21 mouse cellular contexts compared by ENCODE assay signal in genomic region chr4:70221370-70221769, GRCm38 (mm10).
A peak's percentile ranks its signal among the peaks of the same experiment; 100 is the strongest.
DNase-seq lines count a peak whose midpoint lies in the region; ATAC-seq and TF ChIP-seq lines count a peak whose summit lies in the region.
"Had no signal": no experiment of that assay in that cellular context is flagged by ENCODE, and none has a peak within 500 bp of the region (broad histone marks: within the 10 kb centered on the region; RNA-seq: fewer than 3 reads in every experiment).

No protein-coding gene starts in this region.

- TF ChIP-seq CTCF in CH12.LX (conservative IDR thresholded peaks at IDR 0.05 in 1 of 2, IDR thresholded peaks at IDR 0.05 in 1 of 2; ENCODE audit: low read depth in 2 of 2, low read length in 2 of 2), result no peak

- no peaks in the 10 kb centered on the region for H3K79me2 ChIP-seq in CH12.LX (replicated peaks; ENCODE audit: control insufficient read depth, extremely low read depth, insufficient read depth, poor library complexity, severe bottlenecking)

- no peak for TF ChIP-seq RAD21 in CH12.LX (IDR thresholded peaks at IDR 0.05; ENCODE audit: low read depth, low read length)

- H3K4me2 ChIP-seq in hindbrain, embryonic 14.5 days (replicated peaks), result no peak overlapping the region
- no peak overlapping the region for H3K4me2 ChIP-seq in hindbrain, embryonic 13.5 days
- H3K4me2 ChIP-seq in limb, embryonic 12.5 days, result no peak overlapping the region
- H3K4me2 ChIP-seq in CH12.LX (ENCODE audit: insufficient read depth, low read depth, poor library complexity, severe bottlenecking), result no peak overlapping the region
- H3K4me2 ChIP-seq in limb, embryonic 13.5 days (replicated peaks), result no peak overlapping the region
- H3K4me2 ChIP-seq: liver, embryonic 13.5 days; lung, embryonic 15.5 days; neural tube, embryonic 15.5 days had no signal

- H3K4me1 ChIP-seq in hindbrain, embryonic 14.5 days (replicated peaks; ENCODE audit: control insufficient read depth, insufficient read depth, low read length), result peaks cover 4% of the 10 kb centered on the region; the same call in 1 of the 2 replicates
- peaks cover 16% of the 10 kb centered on the region for H3K4me1 ChIP-seq in hindbrain, embryonic 13.5 days (replicated peaks)
- H3K4me1 ChIP-seq in limb, embryonic 12.5 days (replicated peaks), result peaks cover 25% of the 10 kb centered on the region
- H3K4me1 ChIP-seq in limb, embryonic 10.5 days, result peaks cover 6% of the 10 kb centered on the region; the same call in 1 of the 2 replicates
- peaks cover 6 to 15% of the 10 kb centered on the region in 2 experiments for H3K4me1 ChIP-seq in CH12.LX (ENCODE audit: control insufficient read depth in 1 of 2, insufficient read depth in 2 of 2)
- H3K4me1 ChIP-seq in limb, embryonic 13.5 days, result peaks cover 27% of the 10 kb centered on the region
- H3K4me1 ChIP-seq: forebrain, embryonic 10.5 days had no signal

- TF ChIP-seq EP300 in CH12.LX (IDR thresholded peaks at IDR 0.05; ENCODE audit: low read length), result no peak

- no peak overlapping the region for H3K9ac ChIP-seq in hindbrain, embryonic 14.5 days
- no peak overlapping the region for H3K9ac ChIP-seq in hindbrain, embryonic 13.5 days
- H3K9ac ChIP-seq in limb, embryonic 12.5 days (replicated peaks), result no peak overlapping the region
- no peak overlapping the region for H3K9ac ChIP-seq in CH12.LX (ENCODE audit: insufficient read depth, low read depth)
- peak overlapping the region; percentile 43; the same call in 1 of the 2 replicates for H3K9ac ChIP-seq in limb, embryonic 13.5 days
- H3K9ac ChIP-seq: liver, embryonic 13.5 days; lung, embryonic 15.5 days; neural tube, embryonic 15.5 days had no signal

- H3K9me3 ChIP-seq in hindbrain, embryonic 14.5 days (ENCODE audit: control insufficient read depth, low read length), result no peaks in the 10 kb centered on the region
- H3K9me3 ChIP-seq in hindbrain, embryonic 13.5 days, result no peaks in the 10 kb centered on the region
- no peaks in the 10 kb centered on the region for H3K9me3 ChIP-seq in limb, embryonic 12.5 days
- no peaks in the 10 kb centered on the region for H3K9me3 ChIP-seq in limb, embryonic 10.5 days (replicated peaks)
- no peaks in the 10 kb centered on the region for H3K9me3 ChIP-seq in CH12.LX (replicated peaks; ENCODE audit: low read length)
- no peaks in the 10 kb centered on the region for H3K9me3 ChIP-seq in limb, embryonic 13.5 days
- H3K9me3 ChIP-seq: forebrain, embryonic 10.5 days; liver, embryonic 13.5 days; lung, embryonic 15.5 days; neural tube, embryonic 15.5 days had no signal

- H3K36me3 ChIP-seq in hindbrain, embryonic 14.5 days (replicated peaks; ENCODE audit: control insufficient read depth, insufficient read depth), result peaks cover 37% of the 10 kb centered on the region
- peaks cover 53% of the 10 kb centered on the region for H3K36me3 ChIP-seq in hindbrain, embryonic 13.5 days
- H3K36me3 ChIP-seq in limb, embryonic 12.5 days, result peaks cover 65% of the 10 kb centered on the region
- H3K36me3 ChIP-seq in limb, embryonic 10.5 days, result peaks cover 79% of the 10 kb centered on the region
- H3K36me3 ChIP-seq in CH12.LX (replicated peaks in 1 of 2; ENCODE audit: control insufficient read depth in 1 of 2, insufficient read depth in 1 of 2, low read length in 1 of 2), result peaks cover 28 to 80% of the 10 kb centered on the region in 2 experiments
- H3K36me3 ChIP-seq in limb, embryonic 13.5 days, result peaks cover 61% of the 10 kb centered on the region

- no peak for ATAC-seq in hindbrain, embryonic 14.5 days (ENCODE audit: low FRiP score)
- no peak for ATAC-seq in hindbrain, embryonic 13.5 days (ENCODE audit: low FRiP score)
- no peak for ATAC-seq in limb, embryonic 12.5 days (ENCODE audit: insufficient number of reproducible peaks, insufficient read depth, low FRiP score, low TSS enrichment, low read depth)
- ATAC-seq in limb, embryonic 13.5 days (ENCODE audit: low FRiP score, low read depth), result no peak

- no peak for TF ChIP-seq POLR2A in CH12.LX (IDR thresholded peaks at IDR 0.05; ENCODE audit: low read depth, low read length)

- in situ Hi-C loops in CH12.LX (cut with MboI; ENCODE audit: low pct_ligation_motif_present, low pct_unique_long_range_greater_than_20kb, low sequenced_read_pairs), result no loop called here

- 0 out of 2 replicates have a peak overlapping the region, but pooled peaks have one; percentile 8 for H3K27ac ChIP-seq in hindbrain, embryonic 14.5 days
- H3K27ac ChIP-seq in hindbrain, embryonic 13.5 days, result no peak overlapping the region
- peak overlapping the region; percentile 67; the same call in 1 of the 2 replicates for H3K27ac ChIP-seq in limb, embryonic 12.5 days
- H3K27ac ChIP-seq in limb, embryonic 10.5 days, result no peak overlapping the region
- H3K27ac ChIP-seq in CH12.LX (ENCODE audit: insufficient read depth, low read depth), result peak overlapping the region; percentile 28; the same call in 1 of the 2 replicates
- H3K27ac ChIP-seq in limb, embryonic 13.5 days, result no peak overlapping the region
- H3K27ac ChIP-seq: forebrain, embryonic 10.5 days; liver, embryonic 13.5 days had no signal

- WGBS in hindbrain, embryonic 14.5 days, result 100% methylated on average over 1 of the region's 1 CpGs
- 96% methylated on average over 1 of the region's 1 CpGs for WGBS in hindbrain, embryonic 13.5 days
- 88% methylated on average over 1 of the region's 1 CpGs for WGBS in limb, embryonic 12.5 days
- 83% methylated on average over 1 of the region's 1 CpGs for WGBS in limb, embryonic 10.5 days
- WGBS in limb, embryonic 13.5 days, result 89% methylated on average over 1 of the region's 1 CpGs

- dilution Hi-C loops in CH12.LX (cut with MboI; ENCODE audit: extremely low pct_ligation_motif_present, extremely low pct_unique_long_range_greater_than_20kb, low sequenced_read_pairs), result no loop called here

- no peak for DNase-seq in hindbrain, embryonic 14.5 days (ENCODE audit: low spot score)
- no peak for DNase-seq in limb, embryonic 10.5 days (ENCODE audit: low spot score)
- no peak for DNase-seq in CH12.LX (ENCODE audit: extremely low read depth)
- no peak for DNase-seq in adrenal gland, adult 18-20 months (ENCODE audit: low spot score in 2 of 2)
- DNase-seq in right cerebral cortex, adult 2 months (ENCODE audit: low spot score in 2 of 2), result no peak
- DNase-seq: adrenal gland, adult 2 months; cerebellum, adult 11-12 months; gastrocnemius, postnatal 14 days; heart, postnatal 4 days; kidney, adult 11 months; liver, embryonic 13.5 days; lung, postnatal 36 days; thymus, adult 18-20 months; thymus, postnatal 36 days had no signal

- H3K27me3 ChIP-seq in hindbrain, embryonic 14.5 days (ENCODE audit: control insufficient read depth, insufficient read depth, low read length), result no peaks in the 10 kb centered on the region
- H3K27me3 ChIP-seq in hindbrain, embryonic 13.5 days, result no peaks in the 10 kb centered on the region
- H3K27me3 ChIP-seq in limb, embryonic 12.5 days, result no peaks in the 10 kb centered on the region
- H3K27me3 ChIP-seq in limb, embryonic 10.5 days (ENCODE audit: low read depth, poor library complexity, severe bottlenecking), result no peaks in the 10 kb centered on the region
- no peaks in the 10 kb centered on the region for H3K27me3 ChIP-seq in CH12.LX (replicated peaks)
- H3K27me3 ChIP-seq in limb, embryonic 13.5 days, result no peaks in the 10 kb centered on the region
- H3K27me3 ChIP-seq: liver, embryonic 13.5 days; lung, embryonic 15.5 days; neural tube, embryonic 15.5 days had no signal

- H3K4me3 ChIP-seq in hindbrain, embryonic 14.5 days (replicated peaks; ENCODE audit: low read length), result no peak overlapping the region
- H3K4me3 ChIP-seq in hindbrain, embryonic 13.5 days, result no peak overlapping the region
- H3K4me3 ChIP-seq in limb, embryonic 12.5 days (replicated peaks), result no peak overlapping the region
- H3K4me3 ChIP-seq in limb, embryonic 10.5 days, result no peak overlapping the region
- H3K4me3 ChIP-seq in CH12.LX (replicated peaks in 1 of 3; ENCODE audit: low read depth in 2 of 3, low read length in 2 of 3, poor library complexity in 1 of 3), result no peak overlapping the region
- no peak overlapping the region for H3K4me3 ChIP-seq in limb, embryonic 13.5 days
- H3K4me3 ChIP-seq: forebrain, embryonic 10.5 days; heart, adult 2 months; liver, embryonic 13.5 days; lung, embryonic 15.5 days; neural tube, embryonic 15.5 days had no signal

TF ChIP-seq in CH12.LX, 34 proteins besides CTCF, POLR2A, EP300 and RAD21:
- TF ChIP-seq ELF1 (IDR thresholded peaks at IDR 0.05; ENCODE audit: low read depth, low read length) (no peak), HCFC1 (IDR thresholded peaks at IDR 0.05; ENCODE audit: low read depth, low read length) (no peak), E2F4 (IDR thresholded peaks at IDR 0.05; ENCODE audit: insufficient replicate concordance, low read depth, low read length) (no peak), SMC3 (IDR thresholded peaks at IDR 0.05; ENCODE audit: low read depth, low read length) (no peak), JUN (IDR thresholded peaks at IDR 0.05; ENCODE audit: insufficient read depth, low read depth, low read length) (no peak), IRF4 (IDR thresholded peaks at IDR 0.05; ENCODE audit: low read depth, low read length) (no peak), USF1 (IDR thresholded peaks at IDR 0.05; ENCODE audit: low read depth, low read length) (no peak), CHD1 (IDR thresholded peaks at IDR 0.05; ENCODE audit: low read depth, low read length) (no peak), UBTF (IDR thresholded peaks at IDR 0.05; ENCODE audit: low read depth, low read length) (no peak), KAT2A (IDR thresholded peaks at IDR 0.05; ENCODE audit: insufficient replicate concordance, low read length) (no peak), MXI1 (IDR thresholded peaks at IDR 0.05; ENCODE audit: low read depth, low read length) (no peak), MAZ (IDR thresholded peaks at IDR 0.05; ENCODE audit: low read depth, low read length) (no peak), POLR2AphosphoS2 (IDR thresholded peaks at IDR 0.05; ENCODE audit: low read depth, low read length) (no peak), ETS1 (conservative IDR thresholded peaks at IDR 0.05; ENCODE audit: low read depth, low read length) (no peak), USF2 (conservative IDR thresholded peaks at IDR 0.05; ENCODE audit: low read depth, low read length) (no peak), TCF12 (IDR thresholded peaks at IDR 0.05; ENCODE audit: low read depth, low read length) (no peak)

Comparison
In these comparisons a context has a peak if more than half of its experiments do, and no peak if none do; other contexts are left out.
1. H3K27ac ChIP-seq: peak in hindbrain, embryonic 14.5 days (single experiment), limb, embryonic 12.5 days (single experiment) and CH12.LX (single experiment); none in hindbrain, embryonic 13.5 days (single experiment), limb, embryonic 10.5 days (single experiment) and limb, embryonic 13.5 days (single experiment).